16 mouse cellular contexts compared by ENCODE assay signal in genomic region chr3:42738910-42739309, GRCm38 (mm10).
A peak's percentile ranks its signal among the peaks of the same experiment; 100 is the strongest.
DNase-seq lines count a peak whose midpoint lies in the region; TF ChIP-seq lines count a peak whose summit lies in the region.
"Had no signal": no experiment of that assay in that cellular context is flagged by ENCODE, and none has a peak within 500 bp of the region (broad histone marks: within the 10 kb centered on the region; RNA-seq: fewer than 3 reads in every experiment).

No protein-coding gene starts in this region.

- no peaks in the 10 kb centered on the region for H3K79me2 ChIP-seq in CH12.LX (replicated peaks; ENCODE audit: control insufficient read depth, extremely low read depth, insufficient read depth, poor library complexity, severe bottlenecking)

- in situ Hi-C loops in CH12.LX (cut with MboI; ENCODE audit: low pct_ligation_motif_present, low pct_unique_long_range_greater_than_20kb, low sequenced_read_pairs), result no loop called here

- TF ChIP-seq EP300 in CH12.LX (IDR thresholded peaks at IDR 0.05; ENCODE audit: low read length), result peak; percentile 84

- no peaks in the 10 kb centered on the region for H3K27me3 ChIP-seq in CH12.LX (replicated peaks)
- H3K27me3 ChIP-seq: Patski had no signal

- dilution Hi-C loops in CH12.LX (cut with MboI; ENCODE audit: extremely low pct_ligation_motif_present, extremely low pct_unique_long_range_greater_than_20kb, low sequenced_read_pairs), result no loop called here

- H3K4me2 ChIP-seq in CH12.LX (ENCODE audit: insufficient read depth, low read depth, poor library complexity, severe bottlenecking), result no peak overlapping the region

- no peak for TF ChIP-seq CTCF in CH12.LX (conservative IDR thresholded peaks at IDR 0.05 in 1 of 2, IDR thresholded peaks at IDR 0.05 in 1 of 2; ENCODE audit: low read depth in 2 of 2, low read length in 2 of 2)

- peak; percentile 55 for DNase-seq in CH12.LX (ENCODE audit: extremely low read depth)
- no peak for DNase-seq in right cerebral cortex, postnatal 4 days
- DNase-seq: adrenal gland, adult 2 months; adrenal gland, adult 8-10 months; adrenal gland, postnatal 10 days; adrenal gland, postnatal 14 days; adrenal gland, postnatal 25 days; adrenal gland, postnatal 36 days; B cell, adult 2 months; cerebellum, adult 11 months; cerebellum, adult 11-12 months; cerebellum, adult 18-20 months; cerebellum, adult 2 months; cerebellum, adult 8-10 months had no signal

- H3K4me3 ChIP-seq in CH12.LX (replicated peaks in 1 of 3; ENCODE audit: low read depth in 2 of 3, low read length in 2 of 3, poor library complexity in 1 of 3), result no peak overlapping the region

- no peak for TF ChIP-seq POLR2A in CH12.LX (IDR thresholded peaks at IDR 0.05; ENCODE audit: low read depth, low read length)

- H3K4me1 ChIP-seq in CH12.LX (ENCODE audit: control insufficient read depth in 1 of 2, insufficient read depth in 2 of 2), result peaks cover 0 to 3% of the 10 kb centered on the region in 2 experiments; a peak in 1 of 4 replicates

- H3K36me3 ChIP-seq in CH12.LX (replicated peaks in 1 of 2; ENCODE audit: control insufficient read depth in 1 of 2, insufficient read depth in 1 of 2, low read length in 1 of 2), result no peaks in the 10 kb centered on the region
- H3K36me3 ChIP-seq: G1E had no signal

- H3K27ac ChIP-seq in CH12.LX (ENCODE audit: insufficient read depth, low read depth), result no peak overlapping the region

- no peak for TF ChIP-seq RAD21 in CH12.LX (IDR thresholded peaks at IDR 0.05; ENCODE audit: low read depth, low read length)

- H3K9ac ChIP-seq in CH12.LX (ENCODE audit: insufficient read depth, low read depth), result no peak overlapping the region

- no peaks in the 10 kb centered on the region for H3K9me3 ChIP-seq in CH12.LX (replicated peaks; ENCODE audit: low read length)
- H3K9me3 ChIP-seq: G1E had no signal

TF ChIP-seq in CH12.LX, 34 proteins besides CTCF, POLR2A, EP300 and RAD21:
- TF ChIP-seq BHLHE40 (IDR thresholded peaks at IDR 0.05; ENCODE audit: low read depth, low read length), result peak; percentile 58
- no peak for TF ChIP-seq RCOR1 (conservative IDR thresholded peaks at IDR 0.05; ENCODE audit: low read depth, low read length)
